Mouse (Mus musculus) cerebellum, adult 18-20 months (tissue): ENCODE measurements around the gene Fam71e1.

ENCODE experiments used
- DNase-seq, 2 experiments: peaks; one replicate each; pipeline ENCODE4 v3.0.0; 2021

The Fam71e1 gene

DNA sequence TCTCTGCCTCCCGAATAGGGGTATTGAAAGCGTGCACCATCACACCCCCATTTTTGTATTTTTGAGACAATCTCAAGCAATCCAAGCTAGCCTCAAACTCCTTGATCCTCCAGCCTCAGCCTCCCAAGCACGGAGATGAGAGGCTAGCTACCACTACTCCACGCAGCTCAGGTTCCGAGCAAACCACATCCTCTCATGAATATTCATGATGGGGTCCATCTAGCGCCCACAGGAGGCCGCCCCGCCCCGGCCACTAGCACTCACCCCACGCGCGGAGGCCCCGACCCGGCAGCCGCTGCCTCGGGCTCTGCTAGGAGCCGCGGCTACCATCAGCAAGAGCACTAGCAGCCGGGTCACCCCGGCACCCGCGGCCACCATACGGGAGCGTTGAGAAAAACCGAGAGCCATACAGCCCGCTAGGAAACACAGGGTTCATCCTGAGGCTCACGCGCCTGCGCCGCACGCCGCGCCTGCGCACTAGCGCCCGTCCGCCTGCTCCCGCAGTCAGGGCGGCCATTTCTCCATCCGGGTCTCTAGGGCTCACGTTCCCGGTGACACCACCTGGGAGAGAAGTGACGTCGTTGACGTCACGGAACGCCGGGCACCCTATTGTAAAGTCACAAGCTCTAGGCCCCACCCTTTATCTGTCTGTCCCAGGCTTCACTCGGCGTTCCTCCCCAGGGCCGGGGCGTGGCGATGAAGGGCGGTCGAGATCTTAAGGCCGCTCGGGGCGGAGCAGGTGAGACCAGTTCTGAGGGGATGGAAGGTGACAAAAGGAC is at the start of gene Fam71e1, which contains the start of gene Emc10:
Gene Fam71e1, plus strand, starts transcription at position 590 of the 779 bp plus-strand sequence.
Gene Emc10, minus strand, starts transcription at position 538 of the 779 bp plus-strand sequence.
- peak; percentile 98 to 99 for DNase-seq

DNA sequence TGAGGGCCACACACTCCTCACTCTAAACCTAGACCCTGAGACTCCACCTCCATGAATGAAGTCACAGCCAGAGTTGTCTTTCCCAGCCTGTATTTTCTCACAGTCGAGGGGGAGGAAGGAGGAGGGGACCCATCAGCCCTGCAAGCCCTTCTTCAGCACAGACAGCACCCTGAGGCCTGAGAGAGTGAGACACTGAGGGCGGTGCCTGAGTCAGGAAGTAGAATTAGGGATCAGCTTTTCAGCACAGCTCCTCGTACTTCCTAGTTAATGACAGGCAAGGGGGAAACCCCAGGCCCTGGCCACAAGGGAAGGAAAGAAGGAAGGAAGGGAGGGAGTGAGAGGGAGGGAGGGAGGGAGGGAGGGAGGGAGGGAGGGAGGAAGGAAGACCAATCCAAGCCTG is 43.1 kb upstream of the Fam71e1 start:
- DNase-seq: peak in 1 of 2 experiments; percentile 12

DNA sequence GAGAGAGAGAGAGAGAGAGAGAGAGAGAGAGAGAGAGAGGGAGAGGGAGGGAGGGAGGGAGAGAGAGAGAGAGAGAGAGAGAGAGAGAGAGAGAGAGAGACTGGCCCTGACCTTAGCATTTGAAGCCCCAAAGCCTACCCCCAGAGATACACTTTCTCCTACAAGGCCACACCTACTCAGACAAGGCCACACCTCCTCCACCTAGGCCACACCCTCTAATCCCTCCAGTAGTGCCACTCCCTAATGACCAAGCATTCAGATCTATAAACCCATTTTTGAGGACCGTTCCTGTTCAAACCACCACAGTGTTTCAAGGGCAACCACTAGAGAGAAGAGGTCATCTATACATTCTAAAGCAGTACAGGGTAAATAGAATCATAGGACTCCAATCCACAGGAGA is 40.1 kb upstream of the Fam71e1 start:
- peak in 1 of 2 experiments; percentile 12 for DNase-seq

DNA sequence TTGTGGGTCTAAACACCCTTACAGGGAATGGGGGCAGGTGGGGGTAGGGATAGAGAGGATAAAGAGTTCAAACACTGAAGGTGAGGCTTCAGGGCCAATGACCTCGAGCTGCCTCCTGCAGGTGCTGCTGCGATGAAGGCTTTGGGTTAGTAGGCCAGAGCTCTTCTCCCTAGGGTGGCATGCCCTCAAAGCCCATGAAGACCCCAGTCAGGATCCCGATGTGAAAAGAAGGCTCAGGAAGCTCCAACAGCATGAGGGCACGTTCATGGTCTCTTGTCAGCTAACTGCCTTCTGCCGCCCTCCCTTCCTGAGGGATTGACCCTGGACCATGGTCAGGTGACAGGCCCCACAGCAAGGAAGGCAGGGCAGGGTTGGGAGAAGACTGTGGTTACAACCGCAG is 36.3 kb upstream of the Fam71e1 start:
- DNase-seq: peak; percentile 15

DNA sequence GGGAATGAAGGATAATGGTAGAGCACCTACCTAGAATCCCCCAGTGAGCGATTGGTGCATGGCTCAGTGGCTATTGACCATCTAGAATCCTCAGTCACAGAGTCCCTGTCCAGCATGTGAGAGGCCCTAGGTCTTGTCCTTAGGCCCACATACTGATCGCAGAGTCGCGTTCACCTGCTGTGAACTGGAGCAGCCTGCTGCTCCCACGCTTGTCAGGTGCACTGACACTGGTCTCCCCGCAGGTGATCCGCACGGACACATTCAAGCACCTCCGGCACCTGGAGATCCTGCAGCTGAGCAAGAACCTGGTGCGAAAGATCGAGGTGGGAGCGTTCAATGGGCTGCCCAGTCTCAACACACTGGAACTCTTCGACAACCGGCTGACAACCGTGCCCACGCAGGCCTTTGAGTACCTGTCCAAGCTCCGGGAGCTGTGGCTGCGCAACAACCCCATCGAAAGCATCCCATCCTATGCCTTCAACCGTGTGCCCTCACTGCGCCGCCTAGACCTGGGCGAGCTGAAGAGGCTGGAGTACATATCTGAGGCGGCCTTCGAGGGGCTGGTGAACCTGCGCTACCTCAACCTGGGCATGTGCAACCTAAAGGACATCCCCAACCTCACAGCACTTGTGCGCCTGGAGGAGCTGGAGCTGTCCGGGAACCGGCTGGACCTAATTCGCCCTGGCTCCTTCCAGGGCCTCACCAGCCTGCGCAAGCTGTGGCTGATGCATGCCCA is 35.4 kb upstream of the Fam71e1 start:
- peak; percentile 26 to 48 for DNase-seq

DNA sequence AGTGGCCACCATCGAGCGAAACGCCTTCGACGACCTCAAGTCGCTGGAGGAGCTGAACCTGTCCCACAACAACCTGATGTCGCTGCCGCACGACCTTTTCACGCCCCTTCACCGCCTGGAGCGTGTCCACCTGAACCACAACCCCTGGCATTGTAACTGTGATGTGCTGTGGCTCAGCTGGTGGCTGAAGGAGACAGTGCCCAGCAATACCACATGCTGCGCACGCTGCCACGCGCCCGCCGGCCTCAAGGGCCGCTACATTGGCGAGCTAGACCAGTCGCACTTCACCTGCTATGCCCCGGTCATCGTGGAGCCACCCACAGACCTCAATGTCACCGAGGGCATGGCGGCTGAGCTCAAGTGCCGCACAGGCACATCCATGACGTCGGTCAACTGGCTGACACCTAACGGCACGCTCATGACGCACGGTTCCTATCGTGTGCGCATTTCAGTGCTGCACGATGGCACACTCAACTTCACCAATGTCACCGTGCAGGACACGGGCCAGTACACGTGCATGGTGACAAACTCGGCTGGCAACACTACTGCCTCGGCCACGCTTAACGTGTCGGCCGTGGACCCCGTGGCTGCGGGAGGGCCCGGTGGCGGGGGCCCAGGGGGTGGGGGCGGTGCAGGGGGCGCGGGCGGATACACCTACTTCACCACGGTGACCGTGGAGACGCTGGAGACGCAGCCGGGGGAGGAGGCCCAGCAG is 34.7 kb upstream of the Fam71e1 start:
- peak; percentile 15 to 34 for DNase-seq

DNA sequence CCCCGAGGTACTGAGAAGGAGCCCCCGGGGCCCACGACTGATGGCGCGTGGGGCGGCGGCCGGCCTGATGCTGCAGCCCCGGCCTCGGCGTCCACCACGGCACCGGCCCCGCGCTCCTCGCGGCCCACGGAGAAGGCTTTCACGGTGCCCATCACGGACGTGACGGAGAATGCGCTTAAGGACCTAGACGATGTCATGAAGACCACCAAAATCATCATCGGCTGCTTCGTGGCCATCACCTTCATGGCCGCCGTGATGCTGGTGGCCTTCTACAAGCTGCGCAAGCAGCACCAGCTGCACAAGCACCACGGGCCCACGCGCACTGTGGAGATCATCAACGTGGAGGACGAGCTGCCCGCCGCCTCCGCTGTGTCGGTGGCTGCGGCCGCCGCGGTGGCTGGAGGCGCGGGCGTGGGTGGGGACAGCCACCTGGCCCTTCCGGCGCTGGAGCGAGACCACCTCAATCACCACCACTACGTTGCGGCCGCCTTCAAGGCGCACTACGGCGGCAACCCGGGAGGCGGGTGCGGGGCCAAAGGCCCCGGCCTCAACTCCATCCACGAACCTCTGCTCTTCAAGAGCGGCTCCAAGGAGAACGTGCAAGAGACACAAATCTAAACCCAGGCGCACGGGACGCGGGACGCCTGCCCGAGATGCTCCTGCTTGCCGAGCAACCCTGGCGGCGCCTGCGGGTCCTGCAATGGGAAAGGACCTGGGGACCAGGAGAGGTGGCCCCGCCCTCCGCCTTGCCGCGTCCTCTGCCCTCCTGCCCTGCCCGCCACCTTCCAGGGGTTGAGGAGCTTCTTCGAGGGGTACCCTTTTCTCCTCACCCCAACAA is 33.9 kb upstream of the Fam71e1 start:
- peak; percentile 55 to 61 for DNase-seq

DNA sequence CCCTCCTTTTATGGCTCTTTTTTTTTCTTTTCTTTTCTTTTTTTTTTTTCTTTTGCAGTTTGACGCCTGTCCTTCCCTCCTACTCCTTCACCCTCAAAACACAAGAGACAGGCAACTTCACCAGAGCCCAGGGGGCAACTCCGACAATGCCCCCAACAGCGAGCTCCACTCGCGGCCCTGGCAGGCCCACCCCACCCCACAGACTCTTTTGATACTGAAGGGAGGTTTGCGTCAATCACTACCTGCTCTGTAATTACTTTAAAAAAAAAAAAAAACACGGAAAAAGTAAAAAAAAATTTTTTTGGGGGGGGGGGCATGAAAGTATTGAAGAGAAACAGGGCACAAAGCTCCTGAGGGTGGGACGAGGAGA is 33.3 kb upstream of the Fam71e1 start:
- DNase-seq: peak in 1 of 2 experiments; percentile 5

DNA sequence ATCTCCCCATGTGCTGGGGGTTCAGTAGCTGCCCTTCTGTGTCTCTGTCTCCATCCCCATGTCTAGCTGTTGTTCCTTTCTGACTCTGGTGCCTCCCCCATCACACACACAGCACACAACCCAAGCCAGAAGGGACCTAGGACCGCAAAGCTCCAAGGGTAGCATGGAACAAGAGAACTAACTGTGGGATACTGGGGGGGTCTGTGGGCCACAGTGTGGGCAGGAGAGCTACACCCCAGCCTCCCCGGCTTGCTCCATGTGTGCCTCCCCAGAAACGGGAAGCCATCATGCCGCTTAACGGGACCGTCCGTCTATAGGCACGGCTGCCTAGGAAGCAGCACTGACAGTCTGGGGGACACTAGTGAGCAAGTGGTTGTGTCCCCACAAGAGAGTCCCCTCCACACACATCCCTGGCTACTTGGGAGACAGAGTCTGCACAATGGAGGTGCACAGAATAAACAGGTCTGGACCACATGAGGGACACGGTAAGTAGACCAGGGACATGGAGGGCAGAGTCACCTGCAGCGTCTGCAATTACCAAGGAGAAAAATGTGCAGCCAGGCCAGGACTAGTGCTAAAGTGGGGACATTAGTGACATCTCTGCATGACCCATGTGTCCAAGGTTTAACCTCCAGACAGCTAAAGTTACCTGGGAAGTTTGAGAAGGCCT is 32.7 kb upstream of the Fam71e1 start:
- peak; percentile 19 to 51 for DNase-seq

DNA sequence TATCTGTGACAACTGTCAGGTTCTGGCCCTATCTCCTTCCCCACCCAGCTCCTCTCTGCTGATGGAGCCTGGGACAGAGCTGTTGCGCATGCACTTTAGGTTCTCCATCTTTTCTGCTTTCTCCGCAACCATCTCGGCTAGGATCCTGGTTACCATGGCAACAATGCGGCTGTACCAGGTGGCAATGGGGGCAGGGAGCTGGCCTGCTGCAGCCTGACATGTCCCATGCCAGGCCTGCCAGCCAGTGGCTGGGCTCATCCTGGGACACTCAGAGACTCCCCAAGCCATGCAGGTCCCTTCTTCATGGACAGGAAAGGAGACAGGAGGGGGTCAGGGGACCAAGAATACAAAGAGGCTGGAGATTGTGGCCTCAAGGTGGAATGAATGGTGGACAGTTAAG is 31.9 kb upstream of the Fam71e1 start:
- peak; percentile 95 to 97 for DNase-seq

DNA sequence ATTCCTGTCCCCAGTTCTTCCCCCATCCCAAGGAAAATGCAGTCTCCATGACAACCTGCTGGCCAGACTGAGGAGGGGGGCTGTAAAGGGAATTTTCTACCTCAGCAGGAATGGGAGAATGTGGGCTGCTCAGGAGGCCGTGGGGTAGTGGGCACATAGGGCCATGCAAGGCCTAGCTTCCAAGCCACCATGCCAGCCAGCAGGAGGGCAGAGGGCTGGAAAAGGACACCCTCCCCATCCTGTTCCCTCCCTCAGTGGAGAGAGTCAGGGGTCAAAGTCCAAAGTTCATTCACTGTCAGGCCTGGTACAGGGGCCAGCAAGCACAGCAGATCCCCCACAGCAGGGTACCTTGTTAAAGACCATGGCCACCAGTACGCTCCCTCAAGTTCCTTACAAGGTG is 31.3 kb upstream of the Fam71e1 start, which contains the start of gene Aspdh:
Gene Aspdh, plus strand, starts transcription at position 281 of the 400 bp plus-strand sequence.
- DNase-seq: peak; percentile 43 to 47

DNA sequence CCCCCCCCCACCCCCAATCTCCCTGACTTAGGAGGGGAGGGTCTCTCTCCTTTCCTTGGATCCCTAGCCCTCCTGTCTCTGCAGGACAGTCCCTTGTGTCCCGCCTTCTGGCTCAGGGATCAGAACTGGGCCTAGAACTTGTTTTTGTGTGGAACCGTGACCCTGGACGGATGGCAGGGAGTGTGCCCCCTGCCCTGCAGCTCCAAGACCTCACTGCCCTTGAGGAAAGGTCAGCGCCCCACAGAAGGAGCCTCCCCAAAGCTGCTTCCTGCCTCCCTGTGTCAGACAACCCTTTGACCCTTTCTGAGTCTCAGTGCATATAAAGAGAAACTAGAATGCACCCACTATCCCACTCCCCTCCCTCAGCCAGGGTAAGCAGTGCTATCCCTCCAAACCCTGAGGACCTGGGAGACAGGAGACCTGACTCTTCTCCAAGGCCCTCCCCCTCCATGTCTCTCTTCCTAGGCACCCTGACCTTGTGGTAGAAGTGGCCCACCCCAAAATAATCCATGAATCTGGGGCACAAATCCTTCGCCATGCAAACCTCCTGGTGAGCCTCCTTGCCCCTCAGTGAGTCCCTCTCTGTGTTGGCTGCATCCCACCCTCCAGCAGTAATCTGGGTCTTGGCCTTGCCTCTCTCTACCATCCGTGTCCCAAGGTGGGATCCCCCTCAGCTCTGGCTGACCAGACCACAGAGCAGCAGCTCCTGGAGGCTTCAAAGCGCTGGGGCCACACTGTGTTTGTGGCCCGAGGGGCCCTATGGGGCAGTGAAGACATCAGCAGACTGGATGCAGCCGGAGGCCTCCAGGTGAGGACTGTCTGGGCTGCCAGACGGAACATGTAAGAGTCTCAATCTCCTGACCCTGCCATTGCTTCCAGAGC is 30.1 kb upstream of the Fam71e1 start:
- DNase-seq: peak; percentile 26 to 42

DNA sequence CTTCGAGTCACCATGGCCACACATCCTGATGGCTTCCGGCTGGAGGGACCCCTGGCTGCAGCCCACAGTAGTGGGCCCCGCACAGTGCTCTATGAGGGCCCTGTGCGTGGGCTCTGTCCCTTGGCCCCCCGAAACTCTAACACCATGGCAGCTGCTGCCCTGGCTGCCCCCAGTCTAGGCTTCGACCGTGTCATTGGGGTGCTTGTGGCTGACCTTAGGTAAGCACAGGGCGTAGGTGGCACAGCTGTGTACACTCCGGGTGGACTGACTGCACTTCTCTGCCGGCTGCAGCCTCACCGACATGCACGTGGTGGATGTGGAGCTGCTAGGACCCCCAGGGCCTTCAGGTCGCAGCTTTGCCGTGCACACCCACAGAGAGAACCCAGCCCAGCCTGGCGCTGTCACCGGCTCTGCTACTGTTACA is 29.5 kb upstream of the Fam71e1 start:
- DNase-seq: peak; percentile 40 to 54

DNA sequence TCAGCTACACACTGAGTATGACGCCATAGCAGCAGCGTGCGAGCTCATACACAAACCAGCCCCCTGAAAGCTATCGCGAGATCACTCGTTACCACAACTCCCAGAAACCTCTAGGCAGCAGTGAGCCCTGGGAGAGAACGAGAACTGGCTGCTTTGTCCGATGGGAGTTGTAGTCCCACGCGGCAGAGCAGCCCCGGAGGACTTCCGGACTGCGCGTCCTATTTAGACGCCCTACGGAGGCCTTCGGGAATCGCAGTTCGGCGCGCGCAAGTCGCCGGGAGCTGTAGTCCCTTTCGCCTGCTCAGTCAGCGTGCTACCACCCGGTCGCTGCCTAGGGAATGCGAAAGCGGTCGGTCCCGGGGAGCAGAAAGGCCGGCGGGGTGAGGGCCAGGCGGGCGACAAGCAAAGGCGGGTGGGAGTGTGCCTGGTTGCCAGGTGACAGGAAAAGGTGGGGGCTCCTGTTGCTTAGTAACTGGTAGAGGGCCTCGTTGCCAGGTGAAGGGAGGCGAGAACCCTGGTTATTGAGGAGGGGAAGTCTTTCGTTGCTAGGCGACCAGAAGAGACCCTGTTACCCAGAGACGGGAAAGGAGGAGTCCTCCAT is 28.5 kb upstream of the Fam71e1 start, which contains the start of gene Josd2:
Gene Josd2, plus strand, starts transcription at position 170 of the 601 bp plus-strand sequence.
- DNase-seq: peak; percentile 92 to 97

DNA sequence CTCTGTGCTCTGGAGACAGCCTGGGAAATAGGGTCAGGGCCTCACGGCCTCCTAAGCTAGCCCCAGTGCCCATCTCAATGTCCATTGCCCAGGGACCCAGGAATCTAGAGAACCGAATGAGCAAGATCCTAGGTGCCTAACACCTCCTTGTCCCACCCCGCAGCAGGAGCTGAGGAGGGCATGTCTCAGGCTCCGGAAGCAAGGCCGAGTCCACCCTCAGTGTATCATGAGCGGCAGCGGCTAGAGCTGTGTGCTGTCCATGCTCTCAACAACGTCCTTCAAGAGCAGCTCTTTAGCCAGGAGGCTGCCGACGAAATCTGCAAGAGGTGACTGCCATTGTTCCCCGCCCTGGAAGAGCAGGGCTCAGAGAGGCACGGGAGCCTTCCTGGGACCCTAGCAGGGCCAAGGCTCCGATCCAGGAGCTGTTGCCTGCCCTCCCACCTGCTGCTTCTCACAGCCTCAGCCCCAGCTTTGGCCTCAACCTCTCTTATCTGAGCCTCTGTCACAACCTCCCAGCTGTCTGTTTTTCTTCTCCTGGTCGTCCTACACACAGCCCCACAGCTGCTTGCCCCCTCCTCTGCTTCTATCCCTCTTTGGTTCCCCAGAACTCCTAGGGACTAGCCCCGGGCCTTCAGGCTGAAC is 27.6 kb upstream of the Fam71e1 start:
- peak; percentile 27 to 52 for DNase-seq

DNA sequence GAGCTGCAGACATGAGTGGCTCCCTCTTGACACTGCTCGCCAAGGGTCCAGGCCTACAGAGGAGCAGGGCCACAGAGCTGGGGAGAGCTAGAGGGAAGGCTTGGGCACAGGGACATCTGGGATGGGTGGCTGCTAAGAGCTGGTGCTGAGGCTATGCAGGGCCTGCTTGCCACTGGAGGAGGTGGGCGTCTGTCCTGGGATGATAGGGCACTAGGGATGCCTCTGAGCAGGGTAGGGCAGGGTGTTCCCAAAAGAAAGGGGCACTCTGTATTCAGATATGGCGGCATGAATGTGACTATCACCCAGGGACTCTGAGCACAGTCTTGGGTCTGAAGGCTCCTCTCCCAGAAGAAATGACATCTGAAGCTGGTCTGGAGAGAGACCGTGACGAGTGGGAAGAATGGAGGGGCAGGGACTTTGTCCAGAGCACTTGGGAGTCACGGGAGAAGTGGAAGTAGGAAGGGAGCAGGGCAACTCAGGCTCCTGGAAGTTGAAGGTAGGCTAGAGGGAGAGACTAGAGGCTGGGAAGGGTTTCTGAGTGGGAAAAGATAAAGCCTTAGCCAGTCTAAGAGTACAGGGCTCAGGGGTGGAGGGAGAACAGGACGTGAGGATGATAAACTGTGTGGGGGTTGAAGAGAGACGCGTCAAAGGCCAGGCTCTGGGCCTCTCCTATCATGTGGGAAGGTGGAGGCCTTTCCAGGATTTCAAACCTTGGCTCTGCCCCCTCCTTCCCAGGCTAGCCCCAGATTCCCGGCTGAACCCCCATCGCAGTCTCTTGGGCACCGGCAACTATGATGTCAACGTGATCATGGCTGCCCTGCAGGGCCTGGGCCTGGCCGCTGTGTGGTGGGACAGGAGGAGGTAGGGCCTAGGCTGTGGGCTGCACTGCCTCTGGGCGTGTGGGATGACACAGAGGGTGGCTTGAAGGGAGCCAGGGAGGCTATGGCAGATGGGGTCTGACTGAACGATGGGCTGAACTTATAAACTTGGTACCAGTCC is 26.4 kb upstream of the Fam71e1 start:
- DNase-seq: peak; percentile 5 to 17

DNA sequence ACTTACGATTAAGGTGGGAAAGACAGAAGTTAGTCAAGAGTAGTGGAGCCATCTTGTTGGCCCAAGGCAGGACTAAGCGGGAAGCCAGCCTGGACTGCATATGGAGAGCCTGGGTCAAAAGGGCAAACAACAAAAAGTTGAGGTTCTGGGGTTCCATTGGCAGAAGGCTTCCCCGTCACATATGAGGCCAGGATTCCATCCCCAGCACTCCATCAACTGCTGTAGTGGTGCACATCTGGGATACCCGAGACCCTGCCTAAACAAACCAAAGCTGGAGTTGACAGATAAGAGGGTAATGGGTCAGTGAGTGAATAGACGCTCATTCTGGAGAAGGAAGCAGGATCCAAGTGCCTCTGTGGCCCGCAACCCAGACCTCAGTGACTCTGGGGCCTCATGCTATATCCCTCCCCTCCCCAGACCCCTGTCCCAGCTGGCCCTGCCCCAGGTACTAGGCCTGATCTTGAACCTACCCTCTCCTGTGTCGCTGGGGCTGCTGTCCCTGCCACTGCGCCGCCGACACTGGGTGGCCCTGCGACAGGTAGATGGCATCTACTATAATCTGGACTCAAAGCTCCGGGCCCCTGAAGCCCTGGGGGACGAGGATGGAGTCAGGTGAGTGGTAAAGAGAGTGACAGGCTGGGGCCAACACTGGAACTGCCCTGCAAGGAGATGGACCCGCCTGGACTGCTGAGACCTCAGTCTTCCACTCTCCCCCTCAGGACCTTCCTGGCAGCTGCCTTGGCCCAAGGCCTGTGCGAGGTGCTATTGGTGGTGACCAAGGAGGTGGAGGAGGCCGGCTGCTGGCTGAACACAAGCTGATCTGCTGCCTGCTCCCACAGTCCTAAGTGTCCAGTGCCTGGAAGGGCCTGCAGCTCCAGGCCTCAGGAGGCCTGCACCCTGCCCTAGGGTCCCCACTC is 25.4 kb upstream of the Fam71e1 start:
- peak; percentile 13 to 16 for DNase-seq
